Mouse (Mus musculus) lung, adult 2 months (tissue): Measurements from ENCODE around the gene Spock2. TPM values are rescaled to one million over a fixed set of nuclear protein-coding genes. Genes with fewer than 3 reads are reported as not detected.
"Not testable (repeated sequence)": the region's sequence is repeated elsewhere in the genome, so short reads cannot be mapped to it uniquely, and the experiment has no call there.

Source experiments
- DNase-seq: peaks from one replicate; pipeline ENCODE4 v3.0.0; 2022
- H3K4me1 ChIP-seq: fragments of 200-500 bp; 2 replicates; pipeline ENCODE4 v1.6.1; 2011; ENCODE audit warnings: low read length; ENCODE audit not compliant: control insufficient read depth, insufficient read depth
- H3K4me3 ChIP-seq: fragments of 200-500 bp; replicated peaks from 2 replicates; pipeline ENCODE3; 2011; ENCODE audit warnings: low read depth, mild to moderate bottlenecking, control low read depth, low read length; ENCODE audit errors: extremely low read depth
- CTCF ChIP-seq: fragments of 200-500 bp; IDR thresholded peaks from 2 replicates; pipeline ENCODE4 v1.5.1; 2011; ENCODE audit warnings: mild to moderate bottlenecking, low read length, control low read depth; ENCODE audit not compliant: insufficient read depth
- POLR2A ChIP-seq: fragments of 200-500 bp; IDR thresholded peaks from 2 replicates; pipeline ENCODE4 v1.6.1; 2011; ENCODE audit warnings: low read depth, mild to moderate bottlenecking, control low read depth, low read length, borderline replicate concordance; ENCODE audit errors: extremely low read depth
- WGBS: fragments of 180-500 bp; shearing (Covaris S2); methylation state at CpG from one replicate; pipeline ENCODE4 v1.1.7; 2018; 5-methylcytosine and 5-hydroxymethylcytosine counted together
- polyA plus RNA-seq: library from polyadenylated mRNA; depleted of rRNA; stranded (reverse); fragments of >200 nt; gene quantifications from 2 replicates; pipeline ENCODE4 v1.2.3, GENCODE M21; 2012

The Spock2 gene
- polyA plus RNA-seq, 1 experiment = 143 TPM

- WGBS = 64% methylated on average over 7 of the region's 7 CpGs
- no peak for TF ChIP-seq CTCF
- TF ChIP-seq POLR2A = no peak
Observed at GRCm38 (mm10) chr10:60118464-60118863, 12.4 kb downstream of the Spock2 start.

GRCm38 (mm10) chr10:60120630-60121029, 14.6 kb downstream of the Spock2 start:
- 76% methylated on average over 4 of the region's 4 CpGs for WGBS
- DNase-seq = no peak
- Histone ChIP-seq H3K4me1 (no peaks in the 10 kb centered on the region), H3K4me3 (no peak overlapping the region)
- no peak for TF ChIP-seq POLR2A
- TF ChIP-seq CTCF = no peak

More at GRCm38 (mm10) chr10:60118464-60118863, 12.4 kb downstream of the Spock2 start:
- no peak for DNase-seq
- Histone ChIP-seq H3K4me1 (no peaks in the 10 kb centered on the region), H3K4me3 (no peak overlapping the region)

- TF ChIP-seq CTCF (peak; percentile 61), POLR2A (no peak)
- H3K4me3 ChIP-seq = no peak overlapping the region
- no peaks in the 10 kb centered on the region for H3K4me1 ChIP-seq
- WGBS = 65% methylated on average over 6 of the region's 6 CpGs
- DNase-seq = no peak
Observed at GRCm38 (mm10) chr10:60124078-60124477, 18.1 kb downstream of the Spock2 start.

- H3K4me1 ChIP-seq = no peaks in the 10 kb centered on the region
- H3K4me3 ChIP-seq = no peak overlapping the region
- WGBS = 31% methylated on average over 22 of the region's 22 CpGs
- DNase-seq = no peak
- TF ChIP-seq POLR2A = no peak
- TF ChIP-seq CTCF = no peak
Observed at GRCm38 (mm10) chr10:60125529-60126327, 19.7 kb downstream of the Spock2 start.

GRCm38 (mm10) chr10:60128287-60128686, 22.3 kb downstream of the Spock2 start:
- Histone ChIP-seq H3K4me1 (no peaks in the 10 kb centered on the region), H3K4me3 (no peak overlapping the region)
- no peak for DNase-seq
- TF ChIP-seq POLR2A = no peak
- no peak for TF ChIP-seq CTCF
- WGBS = 83% methylated on average over 9 of the region's 9 CpGs

GRCm38 (mm10) chr10:60130504-60130903, 24.5 kb downstream of the Spock2 start:
- no peak for DNase-seq
- no peak for TF ChIP-seq POLR2A
- TF ChIP-seq CTCF = no peak
- Histone ChIP-seq H3K4me1 (no peaks in the 10 kb centered on the region), H3K4me3 (no peak overlapping the region)
- 73% methylated on average over 4 of the region's 4 CpGs for WGBS

GRCm38 (mm10) chr10:60133501-60133900, 27.5 kb downstream of the Spock2 start:
- no peak for TF ChIP-seq CTCF
- Histone ChIP-seq H3K4me3 (no peak overlapping the region), H3K4me1 (no peaks in the 10 kb centered on the region)
- DNase-seq = no peak
- 35% methylated on average over 6 of the region's 6 CpGs for WGBS

GRCm38 (mm10) chr10:60134201-60134600, 28.2 kb downstream of the Spock2 start:
- 55% methylated on average over 9 of the region's 9 CpGs for WGBS
- H3K4me1 ChIP-seq = no peaks in the 10 kb centered on the region
- TF ChIP-seq CTCF (no peak), POLR2A (no peak)
- no peak overlapping the region for H3K4me3 ChIP-seq
- no peak for DNase-seq

GRCm38 (mm10) chr10:60136010-60136409, 30.0 kb downstream of the Spock2 start:
- H3K4me1 ChIP-seq, DNase-seq, H3K4me3 ChIP-seq: not testable (repeated sequence)
- WGBS = 55% methylated on average over 1 of the region's 1 CpGs

- no peak for DNase-seq
- H3K4me3 ChIP-seq = no peak overlapping the region
- TF ChIP-seq CTCF (no peak), POLR2A (no peak)
- no peaks in the 10 kb centered on the region for H3K4me1 ChIP-seq
- 45% methylated on average over 7 of the region's 7 CpGs for WGBS
Observed at GRCm38 (mm10) chr10:60136935-60137334, 30.9 kb downstream of the Spock2 start.
